Mouse (Mus musculus) embryo, embryonic 10.5 days (tissue): Measurements from ENCODE around the gene Zfp710.
A peak's percentile ranks its signal among the peaks of the same experiment; 100 is the strongest.

ENCODE experiments used
- DNase-seq: peaks from one replicate; pipeline ENCODE4 v3.0.0-alpha.2; 2015; ENCODE audit warnings: low spot score

Gene Zfp710

GRCm38 (mm10) chr7:80078792-80079301 lies 54.2 kb downstream of the Zfp710 start:
- DNase-seq, result peak; percentile 74

- no peak for DNase-seq
These were observed 57.3 kb downstream of the Zfp710 start for GRCm38 (mm10) chr7:80081586-80082554.

- DNase-seq, result peak; percentile 87
These were observed 59.9 kb downstream of the Zfp710 start for GRCm38 (mm10) chr7:80084484-80084931.

GRCm38 (mm10) chr7:80085970-80086715 lies 61.5 kb downstream of the Zfp710 start:
- no peak for DNase-seq

GRCm38 (mm10) chr7:80088191-80088590 lies 63.6 kb downstream of the Zfp710 start:
- DNase-seq, result no peak

GRCm38 (mm10) chr7:80090191-80091003 lies 65.8 kb downstream of the Zfp710 start:
- DNase-seq, result no peak

- DNase-seq, result no peak
These were observed 66.6 kb downstream of the Zfp710 start for GRCm38 (mm10) chr7:80091004-80091865.

GRCm38 (mm10) chr7:80091866-80092210 lies 67.2 kb downstream of the Zfp710 start:
- no peak for DNase-seq

GRCm38 (mm10) chr7:80092351-80093046 lies 67.9 kb downstream of the Zfp710 start:
- DNase-seq, result no peak

GRCm38 (mm10) chr7:80094481-80094880 lies 69.9 kb downstream of the Zfp710 start:
- no peak for DNase-seq

- DNase-seq, result no peak
These were observed 71.1 kb downstream of the Zfp710 start for GRCm38 (mm10) chr7:80095598-80096309.

- DNase-seq, result no peak
These were observed 73.9 kb downstream of the Zfp710 start for GRCm38 (mm10) chr7:80098389-80098976.

GRCm38 (mm10) chr7:80103335-80103734 lies 78.7 kb downstream of the Zfp710 start:
- DNase-seq, result no peak

GRCm38 (mm10) chr7:80105637-80106390 lies 81.2 kb downstream of the Zfp710 start:
- no peak for DNase-seq

GRCm38 (mm10) chr7:80106441-80106840 lies 81.8 kb downstream of the Zfp710 start:
- no peak for DNase-seq

- DNase-seq, result no peak
These were observed 86.7 kb downstream of the Zfp710 start for GRCm38 (mm10) chr7:80111066-80112045.

- peak; percentile 66 for DNase-seq
These were observed 89.4 kb downstream of the Zfp710 start for GRCm38 (mm10) chr7:80113989-80114388.
